Mouse (Mus musculus): Measurements from ENCODE around the gene Gja1. TPM values are rescaled to one million over a fixed set of nuclear protein-coding genes. Genes with fewer than 3 reads are reported as not detected.

The Gja1 gene
- total RNA-seq, 2 experiments from 2014 or later = 408 to 455 TPM

DNA sequence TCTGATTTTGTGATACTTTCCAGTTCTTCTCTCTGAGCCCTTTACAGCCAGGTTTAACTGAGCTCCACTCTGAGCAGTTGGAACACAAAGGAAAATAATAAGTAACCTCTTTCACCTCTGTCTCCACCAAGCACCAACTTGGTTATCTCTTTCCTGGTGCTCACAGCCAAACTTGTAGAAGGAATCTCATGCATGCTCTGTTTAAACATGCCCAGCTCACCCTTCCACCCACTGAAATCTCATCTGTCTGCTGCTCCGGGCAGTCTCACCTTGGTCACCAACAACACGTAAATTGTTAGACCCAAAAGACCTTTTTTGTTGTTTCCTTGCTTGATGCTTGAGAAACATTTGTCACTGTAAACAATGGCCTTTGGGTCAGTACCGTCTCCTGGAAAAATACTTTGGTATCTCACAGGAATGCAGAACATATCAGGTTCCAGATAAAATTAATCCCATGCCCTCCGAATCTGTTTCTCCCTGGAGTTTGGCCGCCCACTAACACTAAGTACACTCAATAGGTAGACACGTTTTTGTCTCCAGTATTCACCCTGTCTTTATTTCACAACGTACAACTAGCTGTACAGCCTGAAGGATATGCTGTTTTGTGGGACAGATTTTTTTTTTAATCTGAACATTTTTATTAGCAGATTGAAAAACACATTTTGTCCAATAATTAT lies 38.9 kb downstream of the Gja1 start:
- peak; percentile 20 to 30 for DNase-seq

GRCm38 (mm10) chr10:56422518-56422917 lies 45.4 kb downstream of the Gja1 start:
- no peak for DNase-seq

- no peak for DNase-seq
Observed at GRCm38 (mm10) chr10:56425016-56425798, 48.1 kb downstream of the Gja1 start.

DNA sequence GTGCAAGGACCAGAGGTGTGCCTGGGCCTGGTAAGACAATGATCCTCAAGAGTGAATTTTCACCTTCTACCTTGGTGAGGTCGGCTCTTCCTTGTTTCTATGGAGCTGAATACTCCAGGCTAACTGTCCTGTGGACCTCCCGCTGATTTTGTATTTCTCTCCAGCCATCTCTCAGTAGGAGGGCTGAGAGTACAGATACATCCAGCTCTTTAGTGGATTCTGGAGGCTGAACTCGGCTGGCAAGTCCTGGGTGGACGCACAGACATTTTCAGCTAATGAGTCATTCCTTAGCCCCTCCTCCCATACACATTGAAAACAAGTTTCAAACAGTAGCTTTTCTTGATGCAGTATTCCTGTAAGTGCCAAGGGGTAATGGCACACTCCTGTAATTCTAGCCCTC lies 49.2 kb downstream of the Gja1 start:
- DNase-seq = no peak

GRCm38 (mm10) chr10:56427382-56427781 lies 50.3 kb downstream of the Gja1 start:
- no peak for DNase-seq

GRCm38 (mm10) chr10:56427827-56428226 lies 50.7 kb downstream of the Gja1 start:
- no peak for DNase-seq

- DNase-seq = no peak
Observed at GRCm38 (mm10) chr10:56429011-56429410, 51.9 kb downstream of the Gja1 start.

- no peak for DNase-seq
Observed at GRCm38 (mm10) chr10:56431600-56432389, 54.7 kb downstream of the Gja1 start.

GRCm38 (mm10) chr10:56432390-56432709 lies 55.2 kb downstream of the Gja1 start:
- no peak for DNase-seq

GRCm38 (mm10) chr10:56437290-56437689 lies 60.2 kb downstream of the Gja1 start:
- peak; percentile 27 to 36 for DNase-seq

GRCm38 (mm10) chr10:56439638-56440037 lies 62.5 kb downstream of the Gja1 start:
- no peak for DNase-seq

GRCm38 (mm10) chr10:56444457-56444856 lies 67.3 kb downstream of the Gja1 start:
- no peak for DNase-seq

DNA sequence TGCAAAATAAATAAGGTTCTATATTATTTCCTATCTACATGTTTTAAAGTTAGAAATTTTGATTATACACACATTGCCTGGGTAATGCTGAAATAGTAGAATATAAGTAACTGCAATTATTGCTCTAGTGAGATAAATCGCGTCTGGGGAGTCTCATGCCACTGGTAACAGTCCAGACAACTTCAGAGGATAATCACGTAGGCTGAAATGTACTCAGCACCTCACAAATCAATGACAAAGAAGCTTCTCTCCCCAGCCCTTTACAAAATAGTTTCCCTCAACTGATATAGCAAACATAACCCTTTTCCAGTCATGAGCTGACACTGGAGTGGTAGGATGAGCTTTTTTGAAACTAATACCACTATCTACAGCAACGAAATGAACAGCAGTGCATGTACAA lies 71.9 kb downstream of the Gja1 start:
- DNase-seq = no peak

Other genes with a start within 250 kb of the Gja1 start
- gene Tbc1d32, start 148.6 kb upstream of the Gja1 start, total RNA-seq (2021) = 1 to 10 TPM; 4.0 to 4.6 TPM

Measured in heart, adult 18-20 months (tissue).